Mouse (Mus musculus): Measurements from ENCODE around the gene Gm10643.

GRCm38 (mm10) chr8:84029272-84029671, 35.7 kb downstream of the Gm10643 start:
- TF ChIP-seq POLR2A (IDR thresholded peaks at IDR 0.05; ENCODE audit: low read depth, low read length), result no peak
- no peak for TF ChIP-seq CTCF (conservative IDR thresholded peaks at IDR 0.05; ENCODE audit: insufficient read depth, insufficient read length, low read depth, low read length)
